Mouse (Mus musculus) heart, embryonic 14.5 days (tissue): ENCODE measurements around the gene Uvrag. TPM values are rescaled to one million over a fixed set of nuclear protein-coding genes. Genes with fewer than 3 reads are reported as not detected.

ENCODE experiments used
- ATAC-seq: fragments of 200-750 bp; cut with Nextera tagmentation; 2 replicates; pipeline ENCODE4 v1.8.0; 2017; ENCODE audit warnings: low read depth, moderate TSS enrichment; ENCODE audit not compliant: insufficient number of reproducible peaks, insufficient read depth, low FRiP score
- H3K27ac ChIP-seq, 2 experiments: fragments of 200-500 bp in 1 of 2; fragments of 300-500 bp in 1 of 2; sonication (generic) in 1 of 2; replicated peaks in 1 of 2; 2 replicates each; pipeline ENCODE4 v1.5.1; 2012 to 2014; ENCODE audit warnings: low read depth in 2 of 2, low read length in 2 of 2, control low read depth in 1 of 2, mild to moderate bottlenecking in 1 of 2, mixed read lengths in 1 of 2; ENCODE audit not compliant: control insufficient read depth in 1 of 2, insufficient read depth in 1 of 2
- H3K27me3 ChIP-seq: fragments of 300-500 bp; sonication (generic); 2 replicates; pipeline ENCODE4 v1.6.1; 2014; ENCODE audit warnings: mild to moderate bottlenecking, low read length, control low read depth; ENCODE audit not compliant: control insufficient read depth, insufficient read depth
- H3K36me3 ChIP-seq: fragments of 300-500 bp; sonication (generic); 2 replicates; pipeline ENCODE4 v1.6.1; 2014; ENCODE audit warnings: mild to moderate bottlenecking, control low read depth, low read length, mixed read lengths; ENCODE audit not compliant: control insufficient read depth, insufficient read depth
- H3K4me1 ChIP-seq, 2 experiments: fragments of 200-500 bp in 1 of 2; fragments of 300-500 bp in 1 of 2; sonication (generic) in 1 of 2; 2 replicates each; pipeline ENCODE4 v1.6.1; 2012 to 2014; ENCODE audit warnings: low read length in 2 of 2, control low read depth in 1 of 2, mixed read lengths in 1 of 2; ENCODE audit not compliant: control insufficient read depth in 2 of 2, insufficient read depth in 2 of 2
- H3K4me2 ChIP-seq: fragments of 300-500 bp; sonication (generic); 2 replicates; pipeline ENCODE4 v1.6.1; 2014; ENCODE audit warnings: mild to moderate bottlenecking, low read length
- H3K4me3 ChIP-seq, 2 experiments: fragments of 200-500 bp in 1 of 2; fragments of 300-500 bp in 1 of 2; sonication (generic) in 1 of 2; 2 replicates each; pipeline ENCODE4 v1.5.1; 2012 to 2014; ENCODE audit warnings: low read length in 2 of 2, mild to moderate bottlenecking in 2 of 2, control low read depth in 1 of 2, low read depth in 1 of 2, moderate library complexity in 1 of 2; ENCODE audit not compliant: control insufficient read depth in 1 of 2, insufficient read depth in 1 of 2
- H3K9ac ChIP-seq: fragments of 300-500 bp; sonication (generic); 2 replicates; pipeline ENCODE4 v1.6.1; 2014; ENCODE audit warnings: mild to moderate bottlenecking, low read length
- H3K9me3 ChIP-seq: fragments of 300-500 bp; sonication (generic); 2 replicates; pipeline ENCODE4 v1.6.1; 2016; ENCODE audit warnings: low read length, control low read depth; ENCODE audit not compliant: control insufficient read depth
- WGBS: fragments of 180-500 bp; shearing (Covaris S2); extraction: QIAGEN DNeasy Blood & Tissue Kit; methylation state at CpG from one replicate; pipeline ENCODE4 v1.1.7; 2014; 5-methylcytosine and 5-hydroxymethylcytosine counted together
- polyA plus RNA-seq: library from polyadenylated mRNA; unstranded; fragments of >200 nt; fragmentation: Nextera tagmentation; extraction: Ambion mirVana; gene quantifications from 2 replicates; pipeline ENCODE4 v1.2.1, GENCODE M21; 2014

Uvrag gene
- 18.9 and 19.1 TPM in 2 replicates for polyA plus RNA-seq

DNA sequence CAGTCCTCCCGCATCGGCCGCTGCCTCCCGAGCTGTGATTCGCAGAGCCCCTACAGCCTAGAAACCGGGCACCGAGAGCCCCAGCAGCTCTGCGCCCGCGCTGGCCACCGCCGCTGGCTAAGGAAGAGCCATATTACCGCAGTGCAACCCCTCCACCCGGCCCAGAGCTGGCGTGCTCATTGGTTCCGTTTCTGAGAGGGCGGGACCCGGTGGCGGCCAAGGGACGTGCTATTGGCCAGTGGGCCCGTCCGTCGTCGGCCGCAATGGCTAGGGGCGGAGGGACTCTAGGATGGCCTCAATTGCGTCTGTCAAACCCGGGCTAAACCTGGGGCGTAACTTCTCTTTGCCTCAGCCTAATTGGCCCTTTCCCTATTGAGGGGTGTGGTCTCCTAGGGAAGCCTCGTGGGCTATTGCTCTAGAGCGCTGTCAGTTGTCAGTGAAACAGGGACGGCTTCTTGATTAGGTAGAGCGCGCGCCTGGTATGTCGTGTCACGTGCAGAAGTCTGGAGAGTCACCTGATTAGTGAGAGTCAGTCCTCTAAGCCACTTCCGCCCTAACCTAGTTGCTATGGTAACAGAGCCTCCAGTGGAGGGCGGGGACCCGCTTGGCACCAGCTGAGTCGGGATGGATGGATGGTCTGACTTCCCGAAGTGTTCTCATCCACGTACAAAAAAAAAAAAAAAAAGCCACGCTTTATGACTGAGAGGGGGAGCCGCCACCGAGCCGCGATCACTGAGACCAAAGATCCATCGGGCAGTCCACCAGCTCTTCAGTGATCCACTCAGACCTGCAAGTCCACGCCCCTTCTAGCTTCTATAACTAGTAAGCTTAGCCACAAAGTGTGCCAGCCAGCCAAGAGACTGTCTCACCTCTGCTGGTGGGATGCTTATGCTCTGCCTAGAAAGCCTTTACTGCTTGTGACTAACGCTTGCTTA, at the start of gene Uvrag:
Uvrag (minus strand) TSS at position 158 of the 935 bp plus-strand sequence.
- H3K4me2 ChIP-seq: peak within 1 kb of the TSS; percentile 82
- no peaks in the 10 kb centered on the region for H3K27me3 ChIP-seq
- peak within 1 kb of the TSS; percentile 97 for H3K9ac ChIP-seq
- no peaks in the 10 kb centered on the region for H3K36me3 ChIP-seq
- peak; percentile 98 for ATAC-seq
- H3K4me3 ChIP-seq: peak within 1 kb of the TSS; percentile 65 to 98
- H3K9me3 ChIP-seq: no peaks in the 10 kb centered on the region
- peak within 1 kb of the TSS; percentile 68 to 91 for H3K27ac ChIP-seq
- WGBS: 1% methylated on average over 51 of the region's 51 CpGs
- H3K4me1 ChIP-seq: peaks cover 12 to 13% of the 10 kb centered on the region in 2 experiments

DNA sequence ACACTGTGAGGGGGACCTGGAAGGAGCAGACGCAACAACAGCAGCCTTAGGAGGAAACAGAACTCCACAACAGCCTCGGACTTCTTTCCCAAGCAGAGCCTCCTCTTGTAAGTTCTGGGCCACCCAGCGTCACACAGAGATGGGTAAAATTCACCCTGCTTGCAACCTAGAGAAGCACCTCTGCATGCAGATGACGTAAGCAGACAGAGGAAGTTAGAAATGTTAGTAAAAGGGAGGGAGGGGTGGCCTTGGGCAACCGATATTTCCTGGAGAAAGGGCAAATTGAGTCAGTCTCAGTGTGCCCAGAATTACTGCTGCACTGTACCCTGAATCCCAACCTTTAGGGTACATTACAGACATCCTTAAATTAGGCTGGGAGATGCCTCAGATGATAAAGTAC, 48.9 kb upstream of the Uvrag start:
- no peaks in the 10 kb centered on the region for H3K36me3 ChIP-seq
- H3K4me2 ChIP-seq: no peak overlapping the region
- no peak overlapping the region for H3K4me3 ChIP-seq
- ATAC-seq: no peak
- no peaks in the 10 kb centered on the region for H3K27me3 ChIP-seq
- no peak overlapping the region for H3K27ac ChIP-seq
- 74% methylated on average over 5 of the region's 5 CpGs for WGBS
- no peak overlapping the region for H3K9ac ChIP-seq
- H3K9me3 ChIP-seq: no peaks in the 10 kb centered on the region
- no peaks in the 10 kb centered on the region for H3K4me1 ChIP-seq

DNA sequence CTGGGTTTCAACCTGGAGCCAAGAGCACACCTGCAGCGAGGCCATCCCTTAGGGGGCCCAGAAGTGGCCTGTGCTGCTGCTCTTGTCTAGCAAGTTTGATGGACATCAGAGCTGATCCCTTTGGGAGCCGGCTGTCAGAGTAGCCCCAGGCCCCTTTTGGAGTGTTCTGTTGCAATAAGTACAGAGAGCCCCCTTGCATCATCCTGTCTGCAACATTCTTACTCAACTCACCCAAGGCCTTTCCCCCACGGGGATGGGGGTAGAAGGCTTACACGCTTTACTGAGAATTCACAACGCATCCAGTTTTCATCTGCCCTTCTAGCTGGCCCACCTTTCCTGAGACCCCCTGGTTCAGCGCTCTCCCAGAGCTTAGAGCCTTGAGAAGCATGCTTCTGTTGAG, 47.7 kb upstream of the Uvrag start:
- Histone ChIP-seq H3K9me3 (no peaks in the 10 kb centered on the region), H3K27me3 (no peaks in the 10 kb centered on the region), H3K4me3 (no peak overlapping the region), H3K4me2 (no peak overlapping the region), H3K4me1 (no peaks in the 10 kb centered on the region), H3K27ac (no peak overlapping the region), H3K36me3 (no peaks in the 10 kb centered on the region), H3K9ac (no peak overlapping the region)
- WGBS: 79% methylated on average over 6 of the region's 6 CpGs
- no peak for ATAC-seq

DNA sequence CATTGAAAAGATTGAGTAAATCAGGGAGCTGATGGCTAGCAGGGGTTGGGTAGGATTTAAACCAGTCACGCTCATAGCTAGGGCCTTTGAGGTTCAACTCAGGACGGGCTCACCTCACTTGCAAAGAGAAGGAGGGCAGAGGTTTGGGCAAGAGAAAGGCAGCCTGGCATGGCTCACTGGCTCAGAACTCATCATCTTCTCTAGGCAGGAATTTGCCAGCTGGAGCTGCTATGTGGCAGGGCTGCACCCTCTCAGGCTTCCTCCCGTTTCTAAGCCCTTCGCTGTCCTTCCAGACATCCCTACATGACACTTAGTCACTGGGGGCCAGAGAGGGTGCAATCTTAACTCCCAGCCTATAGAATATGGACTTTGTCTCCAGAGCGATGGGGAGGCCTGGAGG, 46.5 kb upstream of the Uvrag start:
- Histone ChIP-seq H3K27ac (no peak overlapping the region), H3K9me3 (no peaks in the 10 kb centered on the region), H3K4me1 (peaks cover 2 to 3% of the 10 kb centered on the region in 2 experiments; a peak in 1 of 4 replicates), H3K4me2 (no peak overlapping the region), H3K27me3 (no peaks in the 10 kb centered on the region), H3K9ac (no peak overlapping the region), H3K36me3 (no peaks in the 10 kb centered on the region), H3K4me3 (no peak overlapping the region)
- WGBS: 79% methylated on average over 5 of the region's 5 CpGs
- no peak for ATAC-seq

DNA sequence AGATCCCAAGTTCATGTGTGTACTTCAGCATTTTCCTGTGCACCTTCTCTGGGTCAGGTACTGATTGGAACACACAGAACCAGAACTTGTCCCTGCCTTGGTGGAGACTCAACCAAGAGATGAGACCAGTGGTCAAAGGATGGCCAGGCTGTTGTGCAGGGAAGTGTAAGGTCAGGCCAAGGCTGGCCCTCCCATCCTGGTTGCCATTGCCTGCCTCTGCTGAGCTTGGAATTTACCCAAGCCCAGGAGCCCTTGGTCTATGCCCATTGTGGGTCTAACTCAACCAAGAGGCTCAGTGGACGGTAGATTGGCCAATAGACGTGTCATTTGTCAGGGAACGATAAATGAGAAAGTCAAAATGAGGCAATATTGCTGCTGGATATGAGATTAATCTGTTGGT, 44.5 kb upstream of the Uvrag start:
- no peak overlapping the region for H3K4me2 ChIP-seq
- no peak overlapping the region for H3K4me3 ChIP-seq
- H3K27ac ChIP-seq: no peak overlapping the region
- H3K4me1 ChIP-seq: peaks cover 2 to 3% of the 10 kb centered on the region in 2 experiments; a peak in 1 of 4 replicates
- H3K9ac ChIP-seq: no peak overlapping the region
- no peaks in the 10 kb centered on the region for H3K36me3 ChIP-seq
- no peaks in the 10 kb centered on the region for H3K9me3 ChIP-seq
- 87% methylated on average over 3 of the region's 3 CpGs for WGBS
- ATAC-seq: no peak
- peaks cover 6% of the 10 kb centered on the region; the same call in 1 of the 2 replicates for H3K27me3 ChIP-seq

DNA sequence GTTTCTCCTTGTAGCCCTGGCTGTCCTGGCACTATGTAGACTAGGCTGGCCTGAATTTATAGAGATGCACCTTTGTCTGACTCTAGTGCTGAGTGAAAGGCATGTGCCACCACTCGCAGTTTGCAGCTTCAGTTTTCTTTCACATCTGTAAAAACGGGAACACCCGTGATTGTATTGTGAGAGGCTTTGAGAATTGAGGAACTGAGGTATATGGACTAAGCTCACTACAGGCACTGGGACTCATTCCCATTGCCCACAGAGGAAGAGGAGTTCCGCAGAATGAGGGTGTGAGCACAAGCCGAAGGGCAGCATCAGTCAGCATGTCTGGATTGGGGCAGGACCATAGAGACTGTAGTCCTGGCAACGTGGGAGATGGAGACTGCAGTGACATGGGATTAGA, 42.8 kb upstream of the Uvrag start:
- H3K9me3 ChIP-seq: no peaks in the 10 kb centered on the region
- peaks cover 2 to 3% of the 10 kb centered on the region in 2 experiments; a peak in 1 of 4 replicates for H3K4me1 ChIP-seq
- no peak overlapping the region for H3K4me3 ChIP-seq
- WGBS: 73% methylated on average over 6 of the region's 6 CpGs
- H3K9ac ChIP-seq: no peak overlapping the region
- peaks cover 6% of the 10 kb centered on the region; the same call in 1 of the 2 replicates for H3K27me3 ChIP-seq
- H3K4me2 ChIP-seq: no peak overlapping the region
- no peak overlapping the region for H3K27ac ChIP-seq
- H3K36me3 ChIP-seq: no peaks in the 10 kb centered on the region
- no peak for ATAC-seq

DNA sequence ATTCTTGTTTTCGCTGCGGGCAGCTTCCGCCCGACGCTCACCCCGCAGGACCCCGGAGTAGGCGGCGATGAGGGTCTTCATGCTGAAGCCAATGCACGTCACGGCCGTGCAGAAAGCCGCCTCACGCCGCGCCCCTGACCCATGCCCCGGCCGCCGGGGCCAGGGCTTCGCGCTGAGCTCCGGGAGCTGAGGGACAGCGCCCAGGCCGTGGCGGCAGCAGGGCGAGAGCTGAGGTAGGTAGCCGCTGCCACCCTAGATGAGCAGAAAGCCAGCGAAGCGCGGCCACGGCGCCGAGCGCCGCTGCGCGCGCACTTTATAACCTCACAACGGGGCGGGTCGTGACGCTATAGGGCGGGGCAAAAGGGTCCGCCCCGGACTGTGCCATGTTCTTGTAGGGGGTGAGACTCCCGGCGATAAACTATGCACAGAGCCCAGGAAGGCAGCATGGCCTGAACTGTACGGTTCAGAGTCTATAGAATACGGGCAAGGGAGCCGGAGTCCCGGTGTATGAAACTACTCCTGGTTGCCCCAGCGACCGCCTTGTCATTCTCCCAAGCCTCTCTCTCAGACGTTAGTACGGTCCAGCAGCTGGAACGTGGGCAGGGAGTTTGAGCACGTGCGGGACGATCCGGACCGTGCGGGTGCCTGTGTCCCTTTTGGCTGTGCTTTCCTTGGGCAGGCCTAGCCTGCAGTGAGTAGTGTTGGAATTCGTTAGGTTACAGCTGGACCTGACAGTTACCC, 41.7 kb upstream of the Uvrag start, which contains the start of gene Dgat2:
Dgat2 (minus strand) TSS at position 288 of the 741 bp plus-strand sequence.
- Histone ChIP-seq H3K4me1 (peaks cover 2 to 3% of the 10 kb centered on the region in 2 experiments; a peak in 1 of 4 replicates), H3K36me3 (no peaks in the 10 kb centered on the region), H3K4me2 (peak within 1 kb of the TSS; percentile 90), H3K4me3 (peak within 1 kb of the TSS; percentile 52 to 66), H3K9me3 (no peaks in the 10 kb centered on the region), H3K27ac (peak within 1 kb of the TSS; percentile 83), H3K9ac (peak within 1 kb of the TSS; percentile 74), H3K27me3 (peaks cover 6% of the 10 kb centered on the region; the same call in 1 of the 2 replicates)
- ATAC-seq: peak; percentile 91
- under 1% methylated on average over 63 of the region's 63 CpGs for WGBS
